Mouse (Mus musculus): ENCODE measurements at regions not wholly inside any gene's neighbourhood (a gene's known extent, or its start where the extent isn't known, plus 50 kb on each side); places are given as distances from the start of the nearest gene placed in this dataset.

DNA sequence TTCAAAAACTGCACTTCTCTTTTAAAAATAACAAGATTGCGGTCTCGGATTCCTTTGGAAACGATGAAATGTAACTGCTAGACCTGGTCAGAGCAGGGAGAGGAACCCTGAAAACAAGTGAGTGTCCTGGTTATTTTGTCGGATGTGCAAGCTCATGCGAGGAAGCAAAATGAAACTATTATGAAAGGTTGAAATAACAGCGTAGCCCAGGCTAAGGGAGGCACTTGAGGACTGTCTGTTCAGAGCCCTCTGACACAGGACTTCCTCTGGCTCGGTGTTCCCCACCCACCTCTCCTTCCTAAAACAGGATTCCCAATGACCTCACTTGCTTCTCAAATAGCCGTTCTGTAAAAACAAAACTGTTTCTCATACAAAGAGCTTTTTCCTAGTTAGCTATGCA, 51.3 kb upstream of the S1pr1 start:
- peak; percentile 8 to 35 for DNase-seq

DNA sequence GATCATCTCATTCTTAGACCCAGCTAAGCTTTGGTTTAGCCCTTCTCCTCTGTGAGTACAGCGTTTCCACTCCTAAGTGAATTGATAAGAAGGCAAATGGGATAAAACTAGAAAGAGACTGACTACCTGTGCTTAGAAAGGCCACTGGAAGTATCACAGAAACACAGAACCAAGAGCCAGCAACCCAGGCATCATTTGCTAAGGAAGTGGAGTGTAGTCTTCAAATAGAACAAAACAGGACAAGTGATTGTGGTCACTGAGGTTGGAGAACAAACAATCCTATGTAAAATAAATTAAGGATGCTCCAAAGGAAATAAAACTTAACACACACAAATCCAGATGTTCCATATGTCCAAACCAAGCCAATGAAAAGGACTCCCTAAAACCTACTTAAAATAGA, 53.4 kb upstream of the S1pr1 start:
- no peak for DNase-seq

- DNase-seq, result peak; percentile 12 to 38
These were observed 54.1 kb upstream of the S1pr1 start for GRCm38 (mm10) chr3:115768761-115769530.

DNA sequence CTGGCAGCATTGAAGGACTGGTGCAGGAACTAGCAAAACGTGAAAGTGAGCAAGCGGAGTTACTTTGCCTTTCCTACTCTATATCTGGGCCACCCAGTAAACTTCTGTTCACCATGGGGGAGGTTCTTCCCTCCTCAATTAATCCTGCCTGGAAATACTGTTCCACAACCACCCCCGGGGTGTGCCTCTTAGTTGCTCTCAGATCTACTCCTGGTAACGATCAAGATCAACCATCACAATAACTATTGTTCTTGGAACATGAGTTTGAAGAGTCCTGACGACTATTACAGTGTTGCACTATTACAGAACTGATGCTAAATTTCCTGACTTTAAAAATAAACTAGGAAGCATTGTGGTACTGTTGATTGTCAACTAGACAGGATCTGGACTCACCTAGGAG, 57.8 kb upstream of the S1pr1 start:
- DNase-seq, result no peak

DNA sequence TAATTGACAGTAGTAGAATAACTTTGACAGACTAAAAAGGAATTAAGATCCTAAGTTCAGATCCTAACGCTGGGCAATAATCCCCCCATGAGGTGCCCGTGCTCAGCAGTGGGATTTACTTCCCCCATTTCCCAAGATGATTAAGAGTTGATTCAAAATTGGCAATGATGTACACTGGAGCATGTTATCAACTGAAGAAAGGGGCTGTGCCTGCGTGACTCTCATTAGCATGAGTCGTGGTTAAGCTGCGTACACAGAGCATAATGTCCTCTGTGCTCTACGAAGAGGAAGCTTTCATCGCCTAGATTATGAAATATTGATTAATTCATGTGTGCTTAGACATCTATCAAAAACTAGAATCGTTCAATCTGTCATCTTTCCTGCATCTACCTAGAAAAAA, 59.4 kb upstream of the S1pr1 start:
- no peak for DNase-seq

DNA sequence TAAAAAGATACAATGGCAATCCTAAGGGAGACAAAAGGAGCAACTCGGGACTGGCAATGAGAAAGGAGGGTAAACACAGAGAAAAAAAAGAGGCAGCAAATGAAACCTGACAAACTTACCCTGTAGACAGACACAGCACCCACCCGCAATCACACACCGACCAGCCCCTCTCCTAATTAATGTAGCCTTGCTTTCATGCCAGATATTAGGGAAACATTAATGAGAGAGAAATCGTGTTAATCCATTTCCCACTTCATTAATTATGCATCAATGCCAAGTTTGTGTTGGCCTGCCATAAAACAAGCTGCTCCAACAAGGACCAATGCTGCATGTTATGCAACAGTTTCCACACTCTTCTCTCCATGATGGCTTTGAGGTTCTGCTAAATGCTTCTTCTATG, 59.9 kb upstream of the S1pr1 start:
- no peak for DNase-seq

DNA sequence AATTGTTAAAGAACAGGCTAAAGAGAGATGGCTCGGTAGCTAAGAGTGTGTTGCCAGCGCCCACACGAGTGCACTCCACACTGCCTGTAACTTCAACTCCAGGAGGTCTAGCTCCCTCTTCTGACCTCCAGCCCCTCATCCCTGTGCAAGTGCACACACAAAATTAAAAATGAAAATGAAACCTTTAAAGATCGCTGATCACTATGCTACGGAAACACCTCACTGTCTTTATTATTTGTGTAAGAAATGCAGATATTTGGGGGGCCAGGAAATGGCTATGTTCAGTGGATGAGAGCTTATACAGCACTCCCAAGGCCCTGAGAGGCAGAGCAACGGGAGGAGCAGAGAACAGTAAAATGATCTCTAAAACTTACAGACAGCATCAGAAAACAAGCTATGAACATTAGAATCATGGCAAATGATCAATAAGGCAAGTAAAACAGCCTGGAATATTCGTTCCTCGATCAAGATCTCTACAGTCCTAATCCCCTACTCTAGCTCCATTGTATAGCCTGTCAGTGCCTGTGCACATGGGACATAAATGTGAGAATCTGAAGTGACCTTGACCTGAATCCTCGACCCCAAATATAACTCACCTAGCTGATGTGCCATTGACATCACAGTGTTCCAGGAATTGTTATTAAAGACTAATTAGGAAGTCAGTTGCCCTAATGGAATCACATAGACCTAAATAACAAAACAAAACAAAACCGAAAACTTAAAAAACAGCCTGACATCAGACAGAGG, 64.4 kb upstream of the S1pr1 start:
- no peak for DNase-seq

DNA sequence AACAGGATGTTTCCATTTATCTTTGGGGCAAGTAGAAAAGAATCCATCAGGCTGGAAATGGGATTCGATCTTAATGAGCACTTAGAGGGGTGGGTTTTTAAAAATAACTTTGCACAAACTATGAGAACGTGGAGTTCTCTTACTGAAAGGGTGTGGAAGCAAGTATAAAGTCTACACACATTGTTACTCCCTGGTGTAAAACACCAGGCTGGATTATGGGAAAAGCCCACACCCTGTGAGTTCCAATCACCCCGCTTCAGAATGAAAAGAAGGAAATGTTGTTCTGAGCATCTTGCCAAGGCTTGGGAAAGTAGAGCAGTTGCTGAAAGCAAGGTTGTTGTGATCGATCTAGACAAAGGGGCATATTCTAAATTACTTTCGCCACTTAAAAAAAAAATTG, 65.0 kb upstream of the S1pr1 start:
- DNase-seq, result no peak

DNA sequence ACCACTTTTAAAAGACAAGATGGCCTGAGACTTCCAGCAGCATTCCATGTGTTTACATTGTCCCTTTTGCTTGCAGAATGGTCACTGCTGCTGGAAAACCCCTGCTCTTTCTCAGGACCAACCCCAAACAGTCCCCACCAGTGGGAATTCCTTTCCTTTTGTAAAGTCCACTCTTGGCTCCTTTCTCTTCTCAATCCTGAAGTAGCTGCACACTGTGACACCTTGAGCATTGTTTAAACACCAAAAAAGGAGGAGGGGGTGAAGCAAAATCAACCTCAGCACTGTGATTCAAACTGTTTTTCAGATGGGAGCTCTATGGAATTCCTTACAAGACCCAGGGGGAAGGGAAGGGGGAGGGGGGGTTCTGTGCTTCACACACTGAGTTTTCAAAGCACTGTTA, 67.9 kb upstream of the S1pr1 start:
- DNase-seq, result no peak

GRCm38 (mm10) chr3:115787360-115787759, 72.5 kb upstream of the S1pr1 start:
- no peak for DNase-seq

GRCm38 (mm10) chr3:115788525-115788924, 73.7 kb upstream of the S1pr1 start:
- no peak for DNase-seq

- peak in 1 of 2 experiments; percentile 12 for DNase-seq
These were observed 74.2 kb upstream of the S1pr1 start for GRCm38 (mm10) chr3:115789063-115789462.

DNA sequence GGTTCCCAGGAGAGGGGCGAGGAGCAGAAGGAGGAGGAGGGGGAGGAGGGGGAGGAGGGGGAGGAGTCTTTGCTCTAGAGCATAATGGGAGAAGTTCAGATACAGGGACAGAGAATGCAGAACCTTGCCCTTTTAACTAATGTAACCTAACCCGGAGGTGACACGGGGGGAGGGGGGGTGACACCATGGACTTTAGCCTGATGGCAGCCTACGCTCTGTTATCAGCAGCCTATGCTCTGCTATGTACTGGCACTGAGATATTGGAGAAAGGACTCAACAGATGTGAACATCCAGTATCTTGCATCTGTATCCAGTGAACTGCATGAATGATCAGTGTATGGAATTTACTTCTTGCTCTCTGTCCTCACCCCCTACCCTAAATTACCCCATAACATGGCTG, 77.7 kb upstream of the S1pr1 start:
- no peak for DNase-seq

- DNase-seq, result peak; percentile 26 to 52
These were observed 78.6 kb upstream of the S1pr1 start for GRCm38 (mm10) chr3:115793344-115794059.

- DNase-seq, result no peak
These were observed 84.5 kb upstream of the S1pr1 start for GRCm38 (mm10) chr3:115799326-115799725.

GRCm38 (mm10) chr3:115799981-115800380, 85.1 kb upstream of the S1pr1 start:
- DNase-seq, result no peak

GRCm38 (mm10) chr3:115800873-115801272, 86.0 kb upstream of the S1pr1 start:
- DNase-seq, result no peak

GRCm38 (mm10) chr3:115801581-115802200, 85.9 kb upstream of the Dph5 start:
- DNase-seq, result no peak

DNA sequence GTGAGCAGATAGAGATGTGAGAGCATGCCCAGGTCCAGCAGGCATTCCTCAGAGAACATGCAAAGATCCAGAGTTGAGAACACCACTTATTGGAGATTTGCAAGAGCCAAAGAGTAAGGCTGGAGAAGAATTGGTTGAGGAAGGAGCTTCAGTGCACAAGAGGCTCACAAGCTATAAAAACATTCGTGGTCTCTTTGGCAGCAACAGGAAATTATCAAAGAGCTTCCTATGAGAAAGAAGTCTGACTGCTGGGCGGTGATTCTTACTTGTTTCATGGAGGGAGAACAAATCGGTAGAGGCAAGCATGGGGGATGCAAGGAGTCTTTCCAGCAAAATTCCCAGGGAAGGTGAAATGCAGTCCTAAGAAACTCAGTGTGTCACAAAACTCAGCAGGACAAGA, 83.0 kb upstream of the Dph5 start:
- no peak for DNase-seq

GRCm38 (mm10) chr3:115807032-115807431, 80.6 kb upstream of the Dph5 start:
- no peak for DNase-seq

DNA sequence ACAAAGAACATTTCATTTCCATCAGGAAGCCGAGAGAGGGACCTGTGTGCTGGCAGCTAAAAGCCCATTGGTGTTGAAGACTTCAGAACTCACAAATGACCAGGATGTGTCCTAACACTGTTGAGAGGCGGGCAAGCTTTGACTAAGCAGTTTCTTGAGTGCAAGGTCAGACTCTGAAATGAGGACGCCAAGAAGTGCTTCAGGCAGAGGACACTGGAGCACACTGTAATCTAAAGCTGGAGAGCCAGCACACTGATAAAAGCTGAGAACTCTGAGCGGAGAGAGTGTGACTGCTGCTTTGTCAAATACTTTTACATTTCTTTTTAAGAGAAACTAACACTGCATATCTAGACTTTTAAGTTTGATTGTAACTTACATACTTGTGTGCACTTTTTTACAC, 72.5 kb upstream of the Dph5 start:
- DNase-seq, result peak in 1 of 2 experiments; percentile 24

GRCm38 (mm10) chr3:115815571-115816156, 72.0 kb upstream of the Dph5 start:
- peak; percentile 28 to 49 for DNase-seq

Measured in kidney, postnatal 4 days (tissue).